Mouse (Mus musculus): ENCODE data around the gene Alpl.

DNA sequence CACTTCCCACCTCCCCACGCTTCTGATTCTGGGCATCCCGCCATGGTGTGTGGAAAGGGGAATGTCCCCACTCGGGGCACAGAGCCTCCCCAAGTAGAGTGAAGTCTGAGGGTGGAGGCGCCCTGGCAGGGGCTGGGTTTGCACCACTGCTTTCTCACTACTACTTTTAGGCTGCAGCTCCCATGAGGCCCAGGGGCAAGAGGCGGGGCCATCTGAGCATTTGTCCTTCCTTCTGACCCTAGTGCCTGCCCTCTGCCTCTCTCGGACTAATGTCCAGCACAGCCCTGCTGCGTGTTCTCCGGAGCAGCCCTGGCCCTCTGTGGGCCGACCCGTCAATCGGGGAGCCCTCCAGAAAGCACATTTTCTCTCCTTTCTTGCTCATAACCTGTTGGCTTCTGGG, 72.0 kb downstream of the Alpl start:
- TF ChIP-seq CTCF (IDR thresholded peaks at IDR 0.05): no peak
- no peak for TF ChIP-seq EP300 (IDR thresholded peaks at IDR 0.05)
